Mouse (Mus musculus) heart, embryonic 14.5 days (tissue): ENCODE measurements around the gene Atp8b4. TPM values are rescaled to one million over a fixed set of nuclear protein-coding genes. Genes with fewer than 3 reads are reported as not detected.

Experiments
- ATAC-seq: fragments of 200-750 bp; cut with Nextera tagmentation; 2 replicates; pipeline ENCODE4 v1.8.0; 2017; ENCODE audit warnings: low read depth, moderate TSS enrichment; ENCODE audit not compliant: insufficient number of reproducible peaks, insufficient read depth, low FRiP score
- H3K27ac ChIP-seq, 2 experiments: fragments of 200-500 bp in 1 of 2; fragments of 300-500 bp in 1 of 2; sonication (generic) in 1 of 2; replicated peaks in 1 of 2; 2 replicates each; pipeline ENCODE4 v1.5.1; 2012 to 2014; ENCODE audit warnings: low read depth in 2 of 2, low read length in 2 of 2, control low read depth in 1 of 2, mild to moderate bottlenecking in 1 of 2, mixed read lengths in 1 of 2; ENCODE audit not compliant: control insufficient read depth in 1 of 2, insufficient read depth in 1 of 2
- H3K27me3 ChIP-seq: fragments of 300-500 bp; sonication (generic); 2 replicates; pipeline ENCODE4 v1.6.1; 2014; ENCODE audit warnings: mild to moderate bottlenecking, low read length, control low read depth; ENCODE audit not compliant: control insufficient read depth, insufficient read depth
- H3K36me3 ChIP-seq: fragments of 300-500 bp; sonication (generic); 2 replicates; pipeline ENCODE4 v1.6.1; 2014; ENCODE audit warnings: mild to moderate bottlenecking, control low read depth, low read length, mixed read lengths; ENCODE audit not compliant: control insufficient read depth, insufficient read depth
- H3K4me1 ChIP-seq, 2 experiments: fragments of 200-500 bp in 1 of 2; fragments of 300-500 bp in 1 of 2; sonication (generic) in 1 of 2; 2 replicates each; pipeline ENCODE4 v1.6.1; 2012 to 2014; ENCODE audit warnings: low read length in 2 of 2, control low read depth in 1 of 2, mixed read lengths in 1 of 2; ENCODE audit not compliant: control insufficient read depth in 2 of 2, insufficient read depth in 2 of 2
- H3K4me2 ChIP-seq: fragments of 300-500 bp; sonication (generic); 2 replicates; pipeline ENCODE4 v1.6.1; 2014; ENCODE audit warnings: mild to moderate bottlenecking, low read length
- H3K4me3 ChIP-seq, 2 experiments: fragments of 200-500 bp in 1 of 2; fragments of 300-500 bp in 1 of 2; sonication (generic) in 1 of 2; 2 replicates each; pipeline ENCODE4 v1.5.1; 2012 to 2014; ENCODE audit warnings: low read length in 2 of 2, mild to moderate bottlenecking in 2 of 2, control low read depth in 1 of 2, low read depth in 1 of 2, moderate library complexity in 1 of 2; ENCODE audit not compliant: control insufficient read depth in 1 of 2, insufficient read depth in 1 of 2
- H3K9ac ChIP-seq: fragments of 300-500 bp; sonication (generic); 2 replicates; pipeline ENCODE4 v1.6.1; 2014; ENCODE audit warnings: mild to moderate bottlenecking, low read length
- H3K9me3 ChIP-seq: fragments of 300-500 bp; sonication (generic); 2 replicates; pipeline ENCODE4 v1.6.1; 2016; ENCODE audit warnings: low read length, control low read depth; ENCODE audit not compliant: control insufficient read depth
- WGBS: fragments of 180-500 bp; shearing (Covaris S2); extraction: QIAGEN DNeasy Blood & Tissue Kit; methylation state at CpG from one replicate; pipeline ENCODE4 v1.1.7; 2014; 5-methylcytosine and 5-hydroxymethylcytosine counted together
- polyA plus RNA-seq: library from polyadenylated mRNA; unstranded; fragments of >200 nt; fragmentation: Nextera tagmentation; extraction: Ambion mirVana; gene quantifications from 2 replicates; pipeline ENCODE4 v1.2.1, GENCODE M21; 2014

Gene Atp8b4
- polyA plus RNA-seq, 1 experiment from 2014 or later = 0.16 TPM

GRCm38 (mm10) chr2:126359965-126360364 lies 140.5 kb downstream of the Atp8b4 start:
- no peaks in the 10 kb centered on the region for H3K9me3 ChIP-seq

GRCm38 (mm10) chr2:126359278-126359677 lies 141.2 kb downstream of the Atp8b4 start:
- Histone ChIP-seq H3K4me1 (peaks cover 2 to 4% of the 10 kb centered on the region in 2 experiments; a peak in 3 of 4 replicates), H3K27ac (no peak overlapping the region), H3K9me3 (no peaks in the 10 kb centered on the region), H3K4me2 (no peak overlapping the region), H3K36me3 (no peaks in the 10 kb centered on the region), H3K9ac (no peak overlapping the region), H3K4me3 (no peak overlapping the region), H3K27me3 (no peaks in the 10 kb centered on the region)
- ATAC-seq = no peak
- 83% methylated on average over 1 of the region's 1 CpGs for WGBS

More at GRCm38 (mm10) chr2:126359965-126360364, 140.5 kb downstream of the Atp8b4 start:
- no peak for ATAC-seq
- H3K9ac ChIP-seq = no peak overlapping the region
- H3K4me2 ChIP-seq = no peak overlapping the region
- no peak overlapping the region for H3K27ac ChIP-seq
- peaks cover 4 to 5% of the 10 kb centered on the region in 2 experiments; a peak in 3 of 4 replicates for H3K4me1 ChIP-seq
- no peak overlapping the region for H3K4me3 ChIP-seq
- H3K36me3 ChIP-seq = no peaks in the 10 kb centered on the region
- H3K27me3 ChIP-seq = no peaks in the 10 kb centered on the region
- 80% methylated on average over 3 of the region's 3 CpGs for WGBS

DNA sequence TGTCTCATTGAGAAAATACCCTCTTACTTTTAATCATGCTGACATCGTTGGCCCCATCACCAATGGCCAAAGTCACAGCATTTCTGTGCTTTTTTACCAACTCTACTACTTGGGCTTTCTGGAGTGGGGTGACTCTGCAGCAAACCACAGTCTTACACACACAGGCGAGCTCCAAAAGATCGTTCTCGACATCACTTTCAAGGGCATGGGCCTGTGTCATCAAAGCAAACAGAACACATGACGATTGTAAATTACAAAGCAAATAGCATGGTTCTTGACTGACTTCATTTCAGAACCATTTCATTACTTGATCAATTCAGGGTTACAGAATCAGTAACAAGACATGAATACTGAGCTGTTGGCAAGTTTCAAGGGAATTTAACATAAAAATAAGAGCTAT lies 141.7 kb downstream of the Atp8b4 start:
- 82% methylated on average over 5 of the region's 5 CpGs for WGBS
- H3K4me3 ChIP-seq = no peak overlapping the region
- ATAC-seq = no peak
- H3K36me3 ChIP-seq = no peaks in the 10 kb centered on the region
- H3K4me2 ChIP-seq = no peak overlapping the region
- H3K9ac ChIP-seq = no peak overlapping the region
- no peaks in the 10 kb centered on the region for H3K9me3 ChIP-seq
- H3K27ac ChIP-seq = no peak overlapping the region
- no peaks in the 10 kb centered on the region for H3K27me3 ChIP-seq
- H3K4me1 ChIP-seq = peaks cover 0 to 4% of the 10 kb centered on the region in 2 experiments; a peak in 2 of 4 replicates

- WGBS = 91% methylated on average over 2 of the region's 2 CpGs
- H3K4me1 ChIP-seq = no peaks in the 10 kb centered on the region
- H3K4me2 ChIP-seq = no peak overlapping the region
Measured at GRCm38 (mm10) chr2:126355259-126355658, 145.2 kb downstream of the Atp8b4 start.

GRCm38 (mm10) chr2:126351811-126352210 lies 148.7 kb downstream of the Atp8b4 start:
- Histone ChIP-seq H3K4me3 (no peak overlapping the region), H3K4me1 (no peaks in the 10 kb centered on the region), H3K27me3 (no peaks in the 10 kb centered on the region), H3K4me2 (no peak overlapping the region), H3K36me3 (no peaks in the 10 kb centered on the region), H3K9me3 (no peaks in the 10 kb centered on the region), H3K9ac (no peak overlapping the region), H3K27ac (no peak overlapping the region)
- ATAC-seq = no peak
- 75% methylated on average over 1 of the region's 1 CpGs for WGBS

More at GRCm38 (mm10) chr2:126355259-126355658, 145.2 kb downstream of the Atp8b4 start:
- no peak overlapping the region for H3K9ac ChIP-seq
- H3K27ac ChIP-seq = no peak overlapping the region
- H3K9me3 ChIP-seq = no peaks in the 10 kb centered on the region
- H3K27me3 ChIP-seq = no peaks in the 10 kb centered on the region
- H3K36me3 ChIP-seq = no peaks in the 10 kb centered on the region
- H3K4me3 ChIP-seq = no peak overlapping the region
- no peak for ATAC-seq

- Histone ChIP-seq H3K36me3 (no peaks in the 10 kb centered on the region), H3K4me1 (peaks cover 2 to 9% of the 10 kb centered on the region in 2 experiments; a peak in 3 of 4 replicates), H3K4me2 (no peak overlapping the region), H3K9ac (no peak overlapping the region), H3K9me3 (no peaks in the 10 kb centered on the region), H3K27me3 (no peaks in the 10 kb centered on the region), H3K27ac (0 out of 4 replicates have a peak overlapping the region, but pooled peaks of 1 of the 2 experiments have one; percentile 41), H3K4me3 (no peak overlapping the region)
- ATAC-seq = no peak
- 8% methylated on average over 3 of the region's 3 CpGs for WGBS
Measured at GRCm38 (mm10) chr2:126343026-126343593, 157.4 kb downstream of the Atp8b4 start.

- 92% methylated on average over 8 of the region's 8 CpGs for WGBS
- no peak for ATAC-seq
- H3K4me2 ChIP-seq = no peak overlapping the region
- no peaks in the 10 kb centered on the region for H3K9me3 ChIP-seq
- no peak overlapping the region for H3K9ac ChIP-seq
- peaks cover 2 to 9% of the 10 kb centered on the region in 2 experiments; a peak in 3 of 4 replicates for H3K4me1 ChIP-seq
- no peak overlapping the region for H3K4me3 ChIP-seq
- H3K27ac ChIP-seq = no peak overlapping the region
- H3K27me3 ChIP-seq = no peaks in the 10 kb centered on the region
- no peaks in the 10 kb centered on the region for H3K36me3 ChIP-seq
Measured at GRCm38 (mm10) chr2:126341521-126341920, 159.0 kb downstream of the Atp8b4 start.

DNA sequence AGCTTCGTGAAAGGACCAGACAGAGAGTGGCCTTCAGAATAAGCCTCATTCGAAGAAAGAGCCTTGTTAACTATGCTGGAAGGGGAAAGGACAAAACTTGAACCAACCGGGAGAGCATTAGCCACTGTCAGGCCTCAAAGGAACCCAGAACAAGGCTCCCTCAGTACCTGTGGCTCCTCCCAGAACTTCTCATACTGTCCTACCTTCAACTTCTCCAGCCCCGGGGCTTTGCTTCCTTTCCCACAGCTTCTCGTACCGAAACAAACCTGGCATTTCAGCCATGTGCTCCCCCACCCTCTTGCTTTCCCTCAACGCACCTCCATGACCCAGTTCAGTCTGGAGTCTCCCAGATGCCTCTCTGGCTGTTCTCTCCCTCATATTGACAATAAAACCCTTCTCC lies 160.3 kb downstream of the Atp8b4 start:
- Histone ChIP-seq H3K27ac (no peak overlapping the region), H3K4me1 (peaks cover 2 to 9% of the 10 kb centered on the region in 2 experiments; a peak in 3 of 4 replicates), H3K4me3 (no peak overlapping the region), H3K9me3 (no peaks in the 10 kb centered on the region), H3K36me3 (no peaks in the 10 kb centered on the region), H3K4me2 (no peak overlapping the region), H3K27me3 (no peaks in the 10 kb centered on the region), H3K9ac (no peak overlapping the region)
- no peak for ATAC-seq
- 83% methylated on average over 7 of the region's 7 CpGs for WGBS
